Mouse (Mus musculus) cerebellum, postnatal 14 days (tissue): ENCODE results near the gene Ephb1.

Source experiments
- DNase-seq, 2 experiments: peaks; one replicate each; pipeline ENCODE4 v3.0.0; 2021; ENCODE audit warnings: mixed read lengths in 2 of 2

Gene Ephb1

GRCm38 (mm10) chr9:102354561-102354973, at the start of gene Ephb1:
Gene Ephb1, minus strand, starts transcription at chr9:102354693.
- peak; percentile 92 to 94 for DNase-seq

- peak; percentile 83 to 84 for DNase-seq
Observed at GRCm38 (mm10) chr9:102403086-102404021, 48.9 kb upstream of the Ephb1 start.

- no peak for DNase-seq
Observed at GRCm38 (mm10) chr9:102402671-102403070, 48.2 kb upstream of the Ephb1 start.

- DNase-seq = no peak
Observed at GRCm38 (mm10) chr9:102388266-102388665, 33.8 kb upstream of the Ephb1 start.

GRCm38 (mm10) chr9:102386816-102387215, 32.3 kb upstream of the Ephb1 start:
- no peak for DNase-seq

GRCm38 (mm10) chr9:102380235-102380634, 25.7 kb upstream of the Ephb1 start:
- DNase-seq = no peak

GRCm38 (mm10) chr9:102374661-102375060, 20.2 kb upstream of the Ephb1 start:
- no peak for DNase-seq

GRCm38 (mm10) chr9:102373886-102374285, 19.4 kb upstream of the Ephb1 start:
- no peak for DNase-seq

GRCm38 (mm10) chr9:102371936-102372335, 17.4 kb upstream of the Ephb1 start:
- DNase-seq = no peak

GRCm38 (mm10) chr9:102371036-102371770, 16.7 kb upstream of the Ephb1 start:
- DNase-seq = no peak

GRCm38 (mm10) chr9:102370141-102370540, 15.6 kb upstream of the Ephb1 start:
- no peak for DNase-seq

GRCm38 (mm10) chr9:102369141-102369540, 14.6 kb upstream of the Ephb1 start:
- peak; percentile 15 to 42 for DNase-seq

- DNase-seq = no peak
Observed at GRCm38 (mm10) chr9:102367796-102368195, 13.3 kb upstream of the Ephb1 start.

- DNase-seq = peak; percentile 2 to 29
Observed at GRCm38 (mm10) chr9:102365536-102365935, 11.0 kb upstream of the Ephb1 start.

GRCm38 (mm10) chr9:102359311-102359710, 4.8 kb upstream of the Ephb1 start:
- DNase-seq = peak in 1 of 2 experiments; percentile 0

- peak in 1 of 2 experiments; percentile 1 for DNase-seq
Observed at GRCm38 (mm10) chr9:102358711-102359110, 4.2 kb upstream of the Ephb1 start.

- DNase-seq = peak in 1 of 2 experiments; percentile 1
Observed at GRCm38 (mm10) chr9:102358011-102358410, 3.5 kb upstream of the Ephb1 start.

GRCm38 (mm10) chr9:102356516-102356915, 2.0 kb upstream of the Ephb1 start:
- DNase-seq = peak in 1 of 2 experiments; percentile 4

- peak; percentile 8 to 17 for DNase-seq
Observed at GRCm38 (mm10) chr9:102355726-102356125, 1.2 kb upstream of the Ephb1 start.

GRCm38 (mm10) chr9:102353636-102354491, 629 bp downstream of the Ephb1 start:
- DNase-seq = peak; percentile 65 to 66

- no peak for DNase-seq
Observed at GRCm38 (mm10) chr9:102353056-102353635, 1.3 kb downstream of the Ephb1 start.
